Mouse (Mus musculus): Measurements from ENCODE around the gene Mnd1.

The Mnd1 gene

DNA sequence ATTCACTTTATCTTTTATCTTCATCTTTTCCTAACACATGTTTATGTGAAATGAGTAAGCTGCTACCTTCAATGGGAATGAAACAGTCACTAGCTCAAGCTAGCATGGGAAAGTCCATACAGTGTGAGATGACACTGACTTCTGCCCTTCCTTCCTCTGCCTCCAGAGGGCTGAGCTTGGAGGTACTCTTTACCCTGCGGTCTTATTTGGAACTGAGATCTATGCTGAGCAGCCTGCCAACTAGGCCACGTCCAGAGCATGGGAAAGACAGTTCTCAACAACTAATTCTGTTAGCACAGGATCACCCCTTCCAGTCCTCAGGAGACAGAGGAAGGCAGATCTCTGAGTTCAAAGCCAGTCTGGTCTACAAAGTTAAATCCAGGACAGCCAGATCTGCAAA lies 64.6 kb downstream of the Mnd1 start:
- no peak for DNase-seq (ENCODE audit: low spot score)

DNA sequence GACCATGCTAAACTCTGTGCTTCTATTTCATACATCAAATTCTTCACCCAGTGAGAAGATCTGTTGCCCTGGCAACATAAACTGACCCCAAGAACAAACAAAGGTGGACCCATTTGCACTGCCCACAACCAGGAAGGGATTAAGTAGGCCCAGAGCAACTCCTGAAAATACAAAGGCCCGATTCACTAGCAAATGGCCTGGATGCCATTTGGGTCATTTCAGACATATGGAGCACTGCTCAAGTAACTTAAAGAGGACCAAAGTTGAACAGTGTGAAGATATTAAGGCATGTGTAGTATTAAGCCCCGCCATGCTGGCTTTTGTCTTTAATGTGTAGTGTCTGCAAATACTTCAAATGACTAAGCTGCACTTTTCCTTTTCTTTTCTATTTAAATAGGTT lies 68.7 kb downstream of the Mnd1 start:
- no peak for DNase-seq (ENCODE audit: low spot score)

DNA sequence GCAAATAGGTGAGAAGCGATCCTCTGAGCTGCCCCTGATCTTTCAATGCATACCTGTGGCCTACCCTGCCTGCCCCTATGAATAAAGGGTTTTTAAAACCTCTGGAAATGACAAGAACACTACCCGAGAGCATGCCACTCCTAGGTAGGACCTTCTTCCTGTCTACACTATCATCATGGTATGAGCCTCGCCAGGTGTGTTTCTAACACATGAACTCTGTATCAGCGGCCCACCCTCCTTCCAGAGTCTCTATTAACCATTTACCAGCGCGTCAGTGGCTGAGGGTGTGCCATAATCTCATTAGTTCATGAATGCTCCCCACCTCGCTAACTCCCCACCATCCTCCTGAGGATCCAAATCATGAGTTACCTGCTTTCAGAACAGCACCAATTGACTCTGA lies 69.2 kb downstream of the Mnd1 start:
- DNase-seq (ENCODE audit: low spot score) = no peak

DNA sequence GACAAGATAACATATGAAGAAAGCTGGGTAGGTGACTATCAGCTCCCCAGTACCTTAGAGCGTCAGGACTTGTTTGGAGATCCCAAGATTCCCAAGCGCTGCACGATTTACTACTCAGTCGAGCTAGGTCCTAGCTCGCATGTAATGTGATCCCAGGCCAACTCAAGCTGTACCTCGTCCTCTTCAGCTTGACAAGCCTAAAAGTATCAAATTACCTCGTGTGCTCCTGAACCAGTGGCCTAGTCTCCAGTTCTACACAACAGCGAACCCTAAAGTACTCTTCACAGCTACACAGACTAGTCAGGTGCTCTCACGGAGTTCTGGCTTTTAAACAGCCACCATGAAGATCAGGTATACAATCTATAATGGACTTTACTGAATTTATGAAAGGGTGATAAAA lies 70.2 kb downstream of the Mnd1 start:
- DNase-seq (ENCODE audit: low spot score) = no peak

DNA sequence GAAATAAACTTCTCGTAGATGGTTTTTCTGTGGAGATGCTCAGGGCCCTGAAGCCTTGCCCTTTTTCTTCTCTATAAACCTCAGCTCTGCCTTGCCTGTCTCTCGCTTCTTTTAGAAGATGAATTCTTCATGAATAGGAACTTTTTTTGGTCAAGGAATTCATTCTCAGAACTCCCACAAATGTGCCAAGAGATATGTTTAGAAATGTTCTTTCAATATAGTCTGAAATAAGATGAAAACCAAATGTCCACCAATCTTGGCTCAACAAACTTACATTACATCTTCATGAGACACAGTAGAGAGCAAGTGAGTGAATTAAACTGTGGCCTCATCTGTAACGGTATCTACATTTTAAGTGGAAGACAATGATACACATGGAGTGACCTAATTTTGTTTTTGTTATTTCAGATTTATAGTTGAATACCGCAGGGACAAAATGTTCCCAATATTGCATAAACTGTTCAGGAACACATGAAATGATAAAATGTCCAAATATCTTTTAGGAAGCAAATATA lies 74.3 kb downstream of the Mnd1 start:
- DNase-seq (ENCODE audit: low spot score) = no peak

DNA sequence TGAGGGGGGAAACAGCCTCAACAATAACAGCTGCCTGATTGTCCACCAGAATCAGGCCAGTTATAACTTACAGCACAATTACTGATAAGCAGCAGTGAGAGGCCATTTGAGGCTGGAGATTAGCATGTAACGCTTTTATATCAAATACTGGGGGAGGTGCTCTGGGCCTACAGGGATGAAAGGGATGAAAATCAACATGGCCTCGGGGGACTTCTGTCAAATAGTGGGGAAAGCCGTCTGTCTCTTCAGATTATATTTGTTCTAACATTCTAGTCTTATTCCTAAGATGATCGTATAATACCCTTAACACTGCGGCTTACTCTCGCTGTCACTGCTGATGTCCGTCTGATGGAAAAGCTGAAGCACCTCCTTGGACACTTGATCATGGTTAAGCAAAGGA lies 75.5 kb downstream of the Mnd1 start:
- DNase-seq (ENCODE audit: low spot score) = no peak

DNA sequence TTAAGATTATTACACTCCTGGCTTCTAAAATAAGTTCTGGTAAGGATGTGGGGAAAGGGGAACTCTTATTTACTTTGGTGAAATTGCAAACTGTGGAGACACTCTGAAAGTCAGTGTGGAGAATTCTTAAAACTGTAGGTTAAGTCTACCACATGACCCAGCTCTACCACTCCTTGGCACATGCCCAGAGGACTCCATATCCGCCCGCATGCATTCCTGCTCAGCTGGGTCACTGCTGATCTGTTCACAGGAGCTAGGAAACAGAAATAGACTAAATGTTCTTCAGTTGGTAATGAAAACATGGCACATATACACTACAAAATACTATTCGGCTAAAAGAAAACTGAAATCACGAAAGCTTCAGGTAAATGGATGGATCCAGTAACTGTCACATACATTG lies 78.1 kb downstream of the Mnd1 start:
- no peak for DNase-seq (ENCODE audit: low spot score)

DNA sequence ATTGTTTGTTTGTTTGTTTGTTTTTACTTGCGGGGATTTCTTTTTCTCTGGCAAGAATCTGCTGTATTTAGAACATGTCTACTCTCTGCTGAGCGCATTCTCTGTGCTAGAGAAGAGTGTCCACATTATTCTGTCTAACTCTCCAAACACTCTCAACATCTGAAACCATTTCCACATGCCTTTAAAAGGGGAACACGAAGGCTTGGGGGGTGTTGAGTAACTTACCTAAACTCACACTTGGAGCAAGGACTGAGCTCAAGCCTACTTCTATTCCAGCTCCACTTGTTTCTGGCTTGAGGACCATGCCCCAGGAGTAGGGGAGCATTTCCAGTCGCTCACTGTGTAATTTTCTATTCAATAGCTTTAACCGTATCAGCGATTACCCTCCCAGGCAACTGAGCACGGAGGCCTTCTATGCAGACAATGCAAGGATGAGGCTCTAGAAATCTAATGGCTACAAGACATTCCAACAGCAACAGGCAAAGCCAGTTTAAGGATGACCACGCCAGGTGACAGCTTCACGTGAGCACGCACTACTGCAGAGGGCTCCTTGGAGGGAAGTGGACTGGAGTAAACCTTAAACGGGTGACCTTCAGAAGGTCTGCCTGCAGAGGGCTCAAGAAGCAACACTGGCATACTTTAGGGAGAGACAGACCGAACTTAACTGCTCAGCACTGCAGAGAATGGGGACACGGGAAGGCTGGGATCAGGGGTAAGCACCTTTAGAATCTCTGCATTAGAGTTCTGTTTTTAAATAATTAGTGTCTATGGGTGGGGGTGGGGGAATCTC lies 78.8 kb downstream of the Mnd1 start:
- DNase-seq (ENCODE audit: low spot score) = no peak

DNA sequence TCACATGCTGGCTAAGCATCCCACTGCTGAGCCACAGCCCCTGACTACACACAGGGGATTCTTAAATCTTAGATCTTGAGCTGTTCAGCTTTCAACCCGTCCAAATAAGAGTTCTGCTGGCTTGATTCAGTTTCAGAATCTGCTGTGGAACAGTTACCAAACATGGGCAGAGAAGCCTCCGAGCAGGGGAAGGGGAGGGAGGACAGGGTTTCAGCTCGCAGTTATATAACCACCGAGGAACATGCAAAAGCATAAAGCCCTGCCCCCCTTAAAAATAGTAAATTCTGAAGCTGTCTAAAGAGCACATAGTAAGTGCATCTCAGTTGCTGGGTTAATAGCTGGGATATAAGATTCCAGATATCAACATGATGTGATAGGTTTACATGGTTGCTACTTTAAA lies 80.1 kb downstream of the Mnd1 start:
- DNase-seq (ENCODE audit: low spot score) = no peak

DNA sequence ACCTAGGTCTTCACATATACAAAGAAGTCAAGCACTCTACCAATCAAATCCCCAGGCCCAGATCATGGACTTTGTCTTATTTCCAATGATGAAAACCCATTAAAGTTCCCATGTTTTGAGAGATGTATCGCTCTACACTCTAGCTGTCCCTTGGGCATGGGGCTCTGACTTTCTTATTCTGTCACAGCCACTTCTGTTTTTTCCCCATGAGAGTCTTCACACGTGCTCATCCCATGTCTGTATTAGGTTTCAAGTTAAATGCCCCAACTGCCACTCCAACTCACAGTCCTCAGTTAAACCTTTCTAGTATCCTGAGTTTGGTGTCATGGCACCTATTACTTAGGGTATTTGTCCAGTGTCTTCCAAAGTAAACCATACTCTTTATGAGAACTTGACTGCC lies 80.8 kb downstream of the Mnd1 start:
- no peak for DNase-seq (ENCODE audit: low spot score)

DNA sequence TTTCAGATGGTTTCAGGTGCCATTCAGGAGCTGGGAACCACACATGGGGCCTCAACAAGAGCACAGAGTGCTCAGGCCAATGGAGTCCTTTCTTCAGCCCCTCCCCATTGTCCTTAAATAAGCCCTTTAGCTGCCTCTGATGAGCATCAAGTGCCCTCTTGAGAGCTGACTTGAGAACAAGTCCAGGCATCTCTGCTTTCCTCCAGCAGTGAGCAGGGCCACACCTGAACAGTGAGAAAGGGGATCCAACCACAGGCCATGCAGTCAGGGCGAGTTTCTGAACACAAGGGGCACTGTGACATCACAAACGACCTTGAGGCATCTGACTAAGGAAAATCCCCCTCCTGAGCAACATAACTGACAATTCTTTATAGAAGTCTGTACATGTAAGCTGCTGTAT lies 83.9 kb downstream of the Mnd1 start:
- DNase-seq (ENCODE audit: low spot score) = no peak

DNA sequence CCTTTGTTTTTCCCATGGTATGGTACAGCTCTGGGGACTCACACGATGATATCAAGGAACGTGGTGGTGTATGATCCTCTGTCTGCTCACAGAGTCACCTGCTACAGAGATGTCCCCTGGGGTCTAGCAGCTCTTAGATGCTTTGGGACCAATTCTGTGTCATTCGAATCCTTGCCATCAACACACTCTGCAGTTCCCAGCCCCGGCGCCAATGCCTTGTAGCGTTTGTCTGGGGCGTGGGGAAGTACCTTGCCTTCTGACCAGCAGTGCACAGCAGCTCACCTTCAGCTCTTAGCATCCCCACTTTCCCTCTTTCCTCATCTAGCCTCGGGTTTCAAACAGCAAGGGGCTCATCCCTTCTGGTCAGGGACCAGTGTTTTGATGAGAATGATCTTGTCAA lies 84.8 kb downstream of the Mnd1 start:
- DNase-seq (ENCODE audit: low spot score) = no peak

DNA sequence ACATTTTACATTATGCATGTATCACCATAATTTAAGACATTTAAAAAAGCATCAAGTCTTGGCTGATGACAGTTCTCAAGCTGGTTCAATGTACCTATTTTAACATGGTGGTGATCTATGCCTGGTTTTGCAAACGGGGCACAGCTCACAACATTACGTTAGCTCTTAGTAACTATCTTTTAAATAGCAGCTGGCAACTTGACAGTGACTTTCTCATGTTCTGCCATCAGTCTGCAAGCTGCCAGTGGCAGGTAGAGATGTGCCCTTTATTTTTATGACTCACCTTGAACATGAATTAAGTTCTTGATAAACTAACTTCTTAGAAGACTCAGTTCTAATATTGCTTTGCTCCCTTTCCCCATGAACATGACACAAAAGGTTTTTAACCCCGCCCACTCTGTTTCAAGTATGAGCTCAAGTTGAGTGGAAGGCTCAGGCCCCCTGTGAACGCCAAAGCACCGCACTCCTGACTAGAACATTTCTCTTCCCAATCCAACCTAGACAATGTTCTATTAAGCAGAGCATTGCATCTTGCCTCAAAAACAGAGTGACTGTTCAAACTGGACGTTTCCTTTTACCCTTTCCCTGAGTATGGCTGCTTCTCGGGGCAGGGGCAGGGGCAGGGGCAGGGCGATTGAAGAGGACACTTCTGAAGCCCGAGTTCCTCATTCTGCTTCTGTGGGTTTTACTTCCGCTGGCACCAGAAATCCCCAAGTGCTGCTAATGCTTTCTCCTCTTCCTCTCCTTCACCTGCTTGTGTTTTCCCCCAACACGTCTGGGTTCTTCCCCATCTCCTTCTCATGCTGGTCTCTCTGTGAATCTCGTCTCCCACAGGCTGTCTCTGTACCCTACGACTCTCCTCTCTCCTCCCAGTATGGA lies 86.5 kb downstream of the Mnd1 start:
- DNase-seq (ENCODE audit: low spot score) = no peak

DNA sequence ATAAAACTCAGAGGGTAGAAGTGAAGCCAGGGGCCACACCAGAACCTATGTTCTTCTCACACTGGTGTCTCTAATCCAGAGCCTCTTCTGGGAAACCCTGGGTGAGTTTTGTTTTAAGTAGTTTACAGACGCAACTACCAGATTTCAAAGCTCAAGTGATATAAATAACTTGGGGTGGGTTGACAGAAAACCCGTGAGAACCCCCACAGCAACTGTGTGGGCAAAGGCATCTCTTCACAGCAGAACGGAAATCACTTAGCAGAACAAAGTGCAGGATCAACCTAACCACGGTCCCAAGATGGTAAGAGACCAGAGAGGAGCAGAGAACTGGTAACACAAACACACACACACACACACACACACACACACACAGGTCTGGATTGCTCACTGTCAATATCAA lies 89.8 kb downstream of the Mnd1 start:
- no peak for DNase-seq (ENCODE audit: low spot score)

DNA sequence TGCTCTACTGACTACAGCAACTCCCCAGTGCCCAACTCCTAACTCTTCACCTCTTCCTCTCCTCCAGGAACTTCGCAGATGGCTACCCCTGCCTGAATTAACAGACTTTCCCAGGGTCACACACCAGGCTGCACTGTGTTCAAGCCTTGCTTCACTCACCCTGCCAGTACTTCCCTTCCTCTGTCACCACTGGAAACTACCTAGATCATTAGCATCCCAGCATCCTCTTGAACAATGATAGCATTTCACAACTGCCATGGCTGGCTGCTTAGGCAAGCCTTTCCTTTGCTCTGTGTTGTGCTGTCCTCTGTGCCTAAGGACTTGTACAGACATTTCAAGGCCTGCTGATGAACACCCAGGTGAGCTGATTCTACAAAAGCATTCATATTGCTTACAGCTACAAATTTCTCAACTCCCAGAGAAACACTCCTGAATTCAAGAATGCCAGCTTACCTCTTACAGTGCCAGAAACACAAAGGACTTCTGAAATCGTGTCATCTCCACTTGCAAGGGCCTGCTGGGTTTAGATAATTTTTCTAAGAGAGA lies 92.1 kb downstream of the Mnd1 start:
- no peak for DNase-seq (ENCODE audit: low spot score)

DNA sequence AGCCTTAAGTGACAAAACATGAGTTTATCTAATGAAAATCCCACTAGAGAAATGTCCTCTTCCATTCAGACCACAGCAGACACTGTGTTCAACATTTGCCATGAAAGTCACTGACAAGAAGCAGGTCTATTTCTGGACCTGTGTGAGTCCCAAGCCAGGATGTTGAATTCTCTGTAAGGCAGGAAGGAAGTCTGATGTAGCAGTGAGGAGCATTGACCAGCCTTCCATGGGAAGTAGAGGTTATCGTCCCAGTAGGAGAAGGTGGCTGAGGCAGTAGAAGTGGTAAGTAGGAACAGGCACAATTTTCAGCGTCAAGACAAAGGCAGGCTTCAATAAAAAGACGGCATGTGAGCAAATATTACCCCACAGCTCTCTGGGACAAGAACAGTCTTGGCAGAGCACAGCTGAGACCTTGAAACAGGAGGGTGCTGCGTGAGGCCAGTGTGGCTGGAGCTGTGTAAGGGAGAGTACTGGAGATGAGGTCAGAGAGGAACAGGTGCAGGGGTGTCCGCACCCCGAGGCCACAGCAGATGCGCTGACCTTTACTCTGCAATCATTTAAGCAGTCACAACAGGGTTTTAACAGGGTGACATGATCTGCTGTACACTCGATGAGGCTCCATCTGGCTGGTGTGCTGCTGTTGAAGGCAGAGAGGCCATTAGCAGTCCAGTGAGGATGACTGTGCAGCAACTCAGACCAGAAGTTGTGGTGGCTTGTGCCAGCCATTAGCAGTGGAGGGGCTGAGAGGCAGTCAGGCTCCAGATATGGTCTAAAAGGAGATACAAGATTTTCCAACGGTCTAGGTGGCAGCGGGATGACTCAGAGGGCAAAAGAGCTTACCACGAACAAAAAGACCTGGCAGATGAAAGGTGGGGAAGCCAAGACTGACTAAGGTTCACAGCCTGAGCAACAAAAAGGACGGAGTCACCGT lies 93.8 kb downstream of the Mnd1 start:
- DNase-seq (ENCODE audit: low spot score) = no peak

DNA sequence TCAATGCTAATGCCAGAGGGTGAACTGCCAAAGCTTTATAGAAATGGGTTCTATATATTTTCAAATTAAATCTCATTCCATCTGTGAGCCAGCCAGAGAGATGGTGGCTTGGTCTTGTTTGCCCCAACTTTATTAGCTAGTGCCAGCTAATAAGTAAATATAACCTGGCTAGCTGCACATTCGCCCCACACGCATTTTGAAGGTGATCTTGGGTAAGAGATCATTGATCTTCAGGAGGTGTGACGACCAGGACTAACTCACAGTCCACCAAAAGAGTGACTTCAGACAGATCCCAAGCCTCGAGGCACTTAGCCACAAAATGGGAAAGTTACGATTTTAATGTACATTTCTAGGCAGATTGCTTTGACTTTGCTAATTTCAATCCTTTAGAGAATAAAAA lies 94.6 kb downstream of the Mnd1 start:
- no peak for DNase-seq (ENCODE audit: low spot score)

DNA sequence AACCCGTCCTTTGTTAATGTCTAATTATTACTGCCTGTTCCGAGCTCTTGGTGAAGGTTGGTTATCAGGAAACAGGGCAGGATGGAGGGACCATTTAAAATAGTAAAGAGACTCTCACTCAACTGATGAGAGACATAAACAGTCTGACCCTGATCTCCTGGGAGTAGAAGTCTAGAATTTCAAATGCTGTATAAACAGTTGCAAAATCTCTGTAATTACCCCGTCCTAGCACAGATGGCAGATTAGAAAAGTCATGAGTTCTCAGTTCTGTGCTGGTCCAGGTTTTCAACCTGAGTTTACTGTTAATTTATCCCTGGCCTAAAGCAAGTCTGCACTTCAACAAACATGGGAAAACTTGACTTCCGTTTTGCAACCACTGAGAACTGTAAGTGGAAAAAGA lies 95.5 kb downstream of the Mnd1 start:
- DNase-seq (ENCODE audit: low spot score) = no peak

DNA sequence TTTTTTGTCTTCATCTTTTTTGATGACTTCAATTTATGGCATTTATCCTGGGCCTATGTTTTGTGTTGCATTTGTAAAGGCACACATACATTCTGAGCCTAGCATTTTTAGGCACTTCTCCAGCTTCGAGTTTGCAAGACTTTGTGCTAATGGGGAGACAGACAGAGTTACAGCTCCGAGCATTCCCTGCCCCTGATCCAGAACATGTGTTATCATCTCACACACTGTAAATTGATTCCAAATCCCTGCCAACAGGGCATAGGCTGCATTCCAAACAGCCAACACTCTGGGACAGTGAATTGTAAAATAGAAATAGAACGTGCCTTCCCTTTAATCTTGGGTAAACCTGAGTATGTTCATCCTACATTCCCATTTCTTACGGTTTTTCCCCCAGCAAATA lies 95.9 kb downstream of the Mnd1 start:
- no peak for DNase-seq (ENCODE audit: low spot score)

DNA sequence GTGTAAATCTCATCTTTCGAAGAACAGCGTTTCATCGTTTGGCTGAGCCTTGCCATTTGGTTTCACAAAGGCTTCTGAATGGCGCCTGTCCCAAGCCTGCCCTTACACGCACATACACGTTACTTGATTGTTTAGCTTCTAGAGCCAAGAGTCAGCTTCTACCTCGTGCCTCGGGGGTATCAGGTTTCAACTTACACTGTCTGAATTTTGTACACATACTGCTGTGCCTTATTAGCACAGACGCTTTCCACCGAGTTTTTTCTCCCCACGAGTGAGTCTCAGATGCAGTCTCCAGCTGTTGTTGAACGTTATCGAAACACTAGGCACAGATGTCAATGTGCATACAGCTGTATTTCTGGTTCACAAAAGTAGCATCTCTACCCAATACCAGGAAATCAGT lies 96.3 kb downstream of the Mnd1 start:
- DNase-seq (ENCODE audit: low spot score) = no peak

DNA sequence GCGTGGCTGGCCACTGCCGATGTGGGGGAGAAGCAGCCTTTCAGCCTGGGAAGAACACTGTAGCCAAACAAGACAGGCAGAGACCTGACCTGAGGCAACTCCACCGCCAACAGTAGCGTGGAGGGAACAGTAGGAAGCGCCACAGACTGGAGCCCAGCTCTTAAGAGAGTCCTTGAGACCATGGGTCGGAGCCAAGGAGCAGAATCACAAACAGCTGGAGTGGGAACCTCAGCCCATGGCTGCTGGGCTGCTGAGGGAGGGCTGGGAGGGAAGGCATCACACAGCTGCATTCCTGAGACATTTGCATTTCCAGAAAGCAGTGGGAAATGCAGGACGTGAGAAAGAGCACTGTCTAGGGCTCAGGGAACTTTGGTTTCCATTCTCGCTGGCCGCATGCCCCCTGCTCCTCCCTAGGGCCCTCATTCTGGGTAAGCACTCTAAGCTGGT lies 106.8 kb downstream of the Mnd1 start:
- no peak for DNase-seq (ENCODE audit: low spot score)

DNA sequence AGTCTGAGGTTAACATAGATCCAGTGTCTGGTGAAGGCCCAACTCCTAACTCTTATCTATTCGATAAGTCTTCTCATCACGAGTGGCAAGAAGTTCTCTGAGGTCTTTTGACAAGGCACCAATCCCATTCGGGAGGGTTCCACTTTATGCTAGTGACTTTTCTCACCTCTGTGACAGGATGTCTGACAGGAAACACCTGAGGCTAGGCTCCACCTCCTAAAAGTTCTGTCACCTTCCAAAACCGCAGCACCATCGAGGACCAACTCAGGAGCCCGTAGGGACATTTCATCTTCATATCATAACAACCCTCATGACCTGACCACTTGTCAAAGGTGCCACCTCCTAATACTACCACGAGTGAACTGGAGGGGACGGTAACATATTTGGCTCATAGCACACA lies 109.4 kb downstream of the Mnd1 start:
- DNase-seq (ENCODE audit: low spot score) = no peak
